Mouse (Mus musculus) limb, embryonic 15.5 days (tissue): Measurements from ENCODE around the gene Gm28230. TPM values are rescaled to one million over a fixed set of nuclear protein-coding genes. Genes with fewer than 3 reads are reported as not detected.

Source experiments
- ATAC-seq: fragments of 200-750 bp; cut with Nextera tagmentation; 2 replicates; pipeline ENCODE4 v1.8.0; 2017; ENCODE audit warnings: low read depth, moderate TSS enrichment; ENCODE audit not compliant: insufficient number of reproducible peaks, low FRiP score, low TSS enrichment
- H3K27ac ChIP-seq: fragments of 300-500 bp; sonication (generic); 2 replicates; pipeline ENCODE4 v1.5.1; 2015; ENCODE audit warnings: moderate library complexity, mild to moderate bottlenecking, inconsistent platforms
- H3K27me3 ChIP-seq: fragments of 300-500 bp; sonication (generic); 2 replicates; pipeline ENCODE4 v1.6.1; 2015; ENCODE audit warnings: inconsistent platforms
- H3K36me3 ChIP-seq: fragments of 300-500 bp; sonication (generic); 2 replicates; pipeline ENCODE4 v1.6.1; 2015; ENCODE audit warnings: inconsistent platforms
- H3K4me1 ChIP-seq: fragments of 300-500 bp; sonication (generic); 2 replicates; pipeline ENCODE4 v1.6.1; 2015; ENCODE audit warnings: inconsistent platforms
- H3K4me2 ChIP-seq: fragments of 300-500 bp; sonication (generic); 2 replicates; pipeline ENCODE4 v1.6.1; 2015; ENCODE audit warnings: mild to moderate bottlenecking, inconsistent platforms
- H3K4me3 ChIP-seq: fragments of 300-500 bp; sonication (generic); 2 replicates; pipeline ENCODE4 v1.5.1; 2015; ENCODE audit warnings: mild to moderate bottlenecking, inconsistent platforms
- H3K9ac ChIP-seq: fragments of 300-500 bp; sonication (generic); 2 replicates; pipeline ENCODE4 v1.6.1; 2015; ENCODE audit warnings: inconsistent platforms
- H3K9me3 ChIP-seq: fragments of 300-500 bp; sonication (generic); 2 replicates; pipeline ENCODE4 v1.6.1; 2016; ENCODE audit warnings: inconsistent platforms
- WGBS: fragments of 180-500 bp; shearing (Covaris S2); methylation state at CpG from one replicate; pipeline ENCODE4 v1.1.7; 2015; 5-methylcytosine and 5-hydroxymethylcytosine counted together
- polyA plus RNA-seq: library from polyadenylated mRNA; unstranded; fragments of >200 nt; fragmentation: Nextera tagmentation; extraction: Ambion mirVana; gene quantifications from 2 replicates; pipeline ENCODE4 v1.2.1, GENCODE M21; 2015

The Gm28230 gene
- polyA plus RNA-seq, 1 experiment from 2014 or later = 0.08 TPM

- H3K9me3 ChIP-seq = no peaks in the 10 kb centered on the region
- 27% methylated on average over 4 of the region's 4 CpGs for WGBS
Measured at GRCm38 (mm10) chr2:74708676-74709075, 17.9 kb upstream of the Gm28230 start.

GRCm38 (mm10) chr2:74709465-74710419, 16.8 kb upstream of the Gm28230 start:
- Histone ChIP-seq H3K9ac (no peak overlapping the region), H3K27me3 (peaks cover 96% of the 10 kb centered on the region), H3K4me3 (no peak overlapping the region), H3K4me1 (peaks cover 25% of the 10 kb centered on the region), H3K4me2 (no peak overlapping the region), H3K9me3 (no peaks in the 10 kb centered on the region), H3K27ac (no peak overlapping the region), H3K36me3 (no peaks in the 10 kb centered on the region)
- ATAC-seq = no peak
- 15% methylated on average over 5 of the region's 5 CpGs for WGBS

More at GRCm38 (mm10) chr2:74708676-74709075, 17.9 kb upstream of the Gm28230 start:
- no peak overlapping the region for H3K4me3 ChIP-seq
- peaks cover 32% of the 10 kb centered on the region for H3K4me1 ChIP-seq
- no peaks in the 10 kb centered on the region for H3K36me3 ChIP-seq
- no peak overlapping the region for H3K27ac ChIP-seq
- no peak overlapping the region for H3K9ac ChIP-seq
- no peak for ATAC-seq
- H3K27me3 ChIP-seq = peaks cover 96% of the 10 kb centered on the region
- no peak overlapping the region for H3K4me2 ChIP-seq

GRCm38 (mm10) chr2:74710929-74711543, 15.5 kb upstream of the Gm28230 start:
- Histone ChIP-seq H3K9me3 (no peaks in the 10 kb centered on the region), H3K9ac (no peak overlapping the region), H3K27ac (no peak overlapping the region), H3K36me3 (no peaks in the 10 kb centered on the region), H3K4me1 (peaks cover 23% of the 10 kb centered on the region), H3K27me3 (peaks cover 96% of the 10 kb centered on the region), H3K4me3 (peak overlapping the region; percentile 45), H3K4me2 (peak overlapping the region; percentile 72)
- 2% methylated on average over 16 of the region's 16 CpGs for WGBS
- ATAC-seq = no peak

GRCm38 (mm10) chr2:74711721-74712621, 14.6 kb upstream of the Gm28230 start, which contains the start of the genes Hoxd3 and Hoxd4:
Gene Hoxd3 (plus strand): TSS chr2:74711927.
Gene Hoxd4 (plus strand): TSS chr2:74711929.
- Histone ChIP-seq H3K4me2 (peak within 1 kb of the TSS; percentile 72), H3K9me3 (no peaks in the 10 kb centered on the region), H3K27me3 (peaks cover 96% of the 10 kb centered on the region), H3K4me3 (peak within 1 kb of the TSS; percentile 45), H3K36me3 (no peaks in the 10 kb centered on the region), H3K27ac (peak within 1 kb of the TSS; percentile 63), H3K9ac (peak within 1 kb of the TSS; percentile 50), H3K4me1 (peaks cover 25% of the 10 kb centered on the region)
- WGBS = under 1% methylated on average over 65 of the region's 65 CpGs
- ATAC-seq = no peak

GRCm38 (mm10) chr2:74713239-74714150, 13.0 kb upstream of the Gm28230 start:
- H3K27me3 ChIP-seq = peaks cover 97% of the 10 kb centered on the region
- no peak overlapping the region for H3K27ac ChIP-seq
- peak overlapping the region; percentile 19; the same call in 1 of the 2 replicates for H3K4me2 ChIP-seq
- no peaks in the 10 kb centered on the region for H3K9me3 ChIP-seq
- H3K4me3 ChIP-seq = no peak overlapping the region
- 11% methylated on average over 19 of the region's 19 CpGs for WGBS
- no peak overlapping the region for H3K9ac ChIP-seq
- H3K36me3 ChIP-seq = no peaks in the 10 kb centered on the region
- H3K4me1 ChIP-seq = peaks cover 25% of the 10 kb centered on the region
- ATAC-seq = no peak

GRCm38 (mm10) chr2:74714156-74714789, 12.3 kb upstream of the Gm28230 start:
- peak overlapping the region; percentile 38; the same call in 1 of the 2 replicates for H3K27ac ChIP-seq
- peaks cover 97% of the 10 kb centered on the region for H3K27me3 ChIP-seq
- no peaks in the 10 kb centered on the region for H3K9me3 ChIP-seq
- H3K4me1 ChIP-seq = peaks cover 25% of the 10 kb centered on the region
- no peaks in the 10 kb centered on the region for H3K36me3 ChIP-seq
- no peak for ATAC-seq
- H3K4me3 ChIP-seq = peak overlapping the region; percentile 4; the same call in 1 of the 2 replicates
- no peak overlapping the region for H3K9ac ChIP-seq
- WGBS = 11% methylated on average over 18 of the region's 18 CpGs
- H3K4me2 ChIP-seq = peak overlapping the region; percentile 19

- peaks cover 25% of the 10 kb centered on the region for H3K4me1 ChIP-seq
- ATAC-seq = no peak
- no peaks in the 10 kb centered on the region for H3K36me3 ChIP-seq
- peaks cover 97% of the 10 kb centered on the region for H3K27me3 ChIP-seq
- H3K4me3 ChIP-seq = 0 out of 2 replicates have a peak overlapping the region, but pooled peaks have one; percentile 4
- H3K9ac ChIP-seq = no peak overlapping the region
- no peak overlapping the region for H3K27ac ChIP-seq
- H3K9me3 ChIP-seq = no peaks in the 10 kb centered on the region
- H3K4me2 ChIP-seq = peak overlapping the region; percentile 19; the same call in 1 of the 2 replicates
- 7% methylated on average over 14 of the region's 14 CpGs for WGBS
Measured at GRCm38 (mm10) chr2:74714881-74715280, 11.6 kb upstream of the Gm28230 start.

- WGBS = 5% methylated on average over 26 of the region's 26 CpGs
- H3K36me3 ChIP-seq = no peaks in the 10 kb centered on the region
- no peaks in the 10 kb centered on the region for H3K9me3 ChIP-seq
- peaks cover 97% of the 10 kb centered on the region for H3K27me3 ChIP-seq
- no peak overlapping the region for H3K9ac ChIP-seq
- H3K4me2 ChIP-seq = peak overlapping the region; percentile 49
- ATAC-seq = peak; percentile 76
- H3K4me1 ChIP-seq = peaks cover 25% of the 10 kb centered on the region
- H3K4me3 ChIP-seq = peak overlapping the region; percentile 29
- no peak overlapping the region for H3K27ac ChIP-seq
Measured at GRCm38 (mm10) chr2:74715504-74716241, 10.9 kb upstream of the Gm28230 start.

- Histone ChIP-seq H3K4me1 (peaks cover 12% of the 10 kb centered on the region; the same call in 1 of the 2 replicates), H3K27ac (no peak overlapping the region), H3K4me3 (no peak overlapping the region), H3K4me2 (no peak overlapping the region), H3K36me3 (no peaks in the 10 kb centered on the region), H3K9me3 (no peaks in the 10 kb centered on the region), H3K9ac (no peak overlapping the region), H3K27me3 (peaks cover 99% of the 10 kb centered on the region)
- WGBS = 35% methylated on average over 2 of the region's 2 CpGs
- no peak for ATAC-seq
Measured at GRCm38 (mm10) chr2:74720384-74720783, 6.1 kb upstream of the Gm28230 start.
